Mouse (Mus musculus) CD4-positive, CD25-positive, alpha-beta regulatory T cell, adult 2 months (primary cell): Measurements from ENCODE around the gene Olfr231.

ENCODE experiments used
- DNase-seq: peaks from one replicate; pipeline ENCODE4 v3.0.0-alpha.2; 2012; ENCODE audit warnings: low read depth, low spot score

Olfr231 gene

GRCm38 (mm10) chr1:174121062-174121461 lies at the start of gene Olfr231:
TSS of gene Olfr231 (minus strand) at chr1:174121162.
- DNase-seq: no peak

DNA sequence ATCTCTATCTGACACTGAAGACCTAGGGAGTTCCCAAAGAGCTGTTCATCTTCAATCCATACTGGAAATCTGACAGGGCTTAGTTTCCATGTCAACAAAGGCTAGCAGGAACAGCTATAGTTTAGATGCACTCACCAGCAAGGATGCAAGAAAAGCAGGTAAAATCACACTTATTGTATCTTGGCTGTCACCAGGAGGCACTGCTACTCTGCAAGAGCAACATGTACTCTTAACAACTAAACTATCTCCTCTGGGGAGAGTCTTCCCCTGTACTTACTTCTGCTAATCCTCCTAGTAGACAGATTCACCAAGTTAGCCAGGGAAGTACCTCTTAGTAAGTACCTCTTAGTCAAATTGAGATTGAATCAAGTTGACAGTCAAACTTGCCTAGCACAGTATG lies 48.1 kb upstream of the Olfr231 start:
- DNase-seq: no peak

DNA sequence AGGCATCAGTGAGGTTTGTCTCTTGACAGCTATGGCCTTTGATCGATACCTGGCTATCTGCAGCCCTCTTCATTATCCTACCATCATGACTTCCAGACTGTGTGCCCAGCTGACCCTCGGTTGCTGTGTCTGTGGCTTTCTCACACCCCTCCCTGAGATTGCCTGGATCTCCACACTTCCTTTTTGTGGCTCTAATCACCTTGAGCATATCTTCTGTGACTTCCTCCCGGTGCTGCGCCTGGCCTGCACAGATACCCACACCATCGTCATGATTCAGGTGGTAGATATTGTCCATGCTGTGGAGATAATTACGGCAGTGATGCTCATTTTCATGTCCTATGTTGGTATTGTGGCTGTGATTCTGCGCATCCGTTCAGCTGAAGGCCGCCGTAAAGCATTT lies 38.1 kb upstream of the Olfr231 start:
- no peak for DNase-seq

DNA sequence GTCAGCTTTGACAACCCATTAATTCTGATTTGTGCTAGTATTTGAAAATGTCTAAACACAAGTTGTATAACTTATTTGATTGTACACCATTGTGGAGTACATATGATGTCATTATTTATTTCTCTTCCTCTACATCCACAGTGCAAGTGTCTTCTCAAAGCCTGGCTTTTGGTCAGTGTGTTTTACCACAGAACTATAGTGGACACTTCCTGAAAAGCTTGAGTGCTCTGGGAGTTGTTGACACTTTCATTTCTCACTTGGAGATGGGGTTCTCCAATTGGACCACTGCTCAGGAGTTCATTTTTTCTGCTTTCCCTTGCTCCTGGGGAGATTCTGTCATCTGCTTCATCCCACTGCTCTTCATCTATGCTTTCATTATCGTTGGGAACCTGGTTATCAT lies 37.5 kb upstream of the Olfr231 start:
- DNase-seq: no peak

DNA sequence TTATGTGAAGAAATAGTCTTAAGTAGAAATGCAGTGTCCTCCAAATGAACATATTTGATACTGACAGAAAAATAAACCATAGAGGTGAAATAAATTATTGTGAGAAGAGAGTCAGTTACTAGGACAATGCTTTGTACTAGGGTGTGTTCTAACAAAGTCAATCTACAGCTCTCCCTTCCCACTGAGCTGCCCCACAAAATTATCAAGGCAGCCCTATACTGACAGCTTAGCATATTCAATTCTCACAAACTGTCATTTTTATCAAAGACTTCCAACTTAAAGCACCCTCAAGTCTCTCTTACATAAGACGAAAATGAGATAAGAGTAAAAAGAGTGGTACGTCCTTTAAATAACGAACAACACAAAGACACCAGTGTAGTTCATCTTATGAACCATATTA lies 36.7 kb upstream of the Olfr231 start:
- no peak for DNase-seq

- DNase-seq: no peak
Measured at GRCm38 (mm10) chr1:174155333-174155732, 34.4 kb upstream of the Olfr231 start, which contains the start of gene Olfr420. TSS of gene Olfr420 (plus strand) at chr1:174155633.

- DNase-seq: no peak
Measured at GRCm38 (mm10) chr1:174149289-174149688, 28.3 kb upstream of the Olfr231 start.

DNA sequence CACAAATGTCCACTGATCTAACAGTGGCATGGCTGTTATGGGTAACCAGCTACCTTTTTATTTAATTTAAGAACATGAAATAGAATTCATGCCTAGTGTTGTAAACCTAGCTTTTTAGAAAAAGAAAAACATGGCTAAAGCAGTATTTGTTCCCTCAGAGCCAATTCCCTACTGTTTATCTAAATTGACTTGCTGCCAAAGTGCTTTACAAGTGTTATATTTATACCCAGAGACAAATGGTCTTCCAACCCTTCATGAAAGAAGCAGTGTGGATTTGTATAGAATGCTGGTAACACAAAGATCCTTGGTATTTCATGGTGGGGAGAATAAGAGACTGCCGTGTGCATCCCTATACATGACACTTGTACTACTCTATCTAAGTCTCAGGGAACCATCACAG lies 25.7 kb upstream of the Olfr231 start:
- no peak for DNase-seq

- DNase-seq: no peak
Measured at GRCm38 (mm10) chr1:174141384-174141783, 20.4 kb upstream of the Olfr231 start.

DNA sequence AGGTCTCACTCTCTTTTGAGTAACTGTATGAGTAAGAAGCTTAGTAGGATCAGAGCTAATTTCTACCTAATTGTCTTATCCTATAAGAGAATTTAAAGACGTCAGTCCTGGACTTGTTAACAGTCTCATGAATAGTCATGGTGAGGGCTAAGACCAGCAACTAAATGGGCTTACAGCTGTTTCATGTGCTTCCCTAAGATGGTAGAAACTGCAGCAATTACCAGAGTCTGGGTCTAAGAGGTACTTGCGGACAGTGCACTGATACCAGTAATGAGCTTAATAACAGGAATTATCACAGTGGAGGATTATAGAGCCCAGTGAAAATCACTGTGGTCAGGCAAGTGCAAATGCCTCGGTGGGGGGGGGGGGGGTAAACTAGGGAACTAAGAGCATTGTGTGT lies 11.0 kb upstream of the Olfr231 start:
- DNase-seq: no peak

DNA sequence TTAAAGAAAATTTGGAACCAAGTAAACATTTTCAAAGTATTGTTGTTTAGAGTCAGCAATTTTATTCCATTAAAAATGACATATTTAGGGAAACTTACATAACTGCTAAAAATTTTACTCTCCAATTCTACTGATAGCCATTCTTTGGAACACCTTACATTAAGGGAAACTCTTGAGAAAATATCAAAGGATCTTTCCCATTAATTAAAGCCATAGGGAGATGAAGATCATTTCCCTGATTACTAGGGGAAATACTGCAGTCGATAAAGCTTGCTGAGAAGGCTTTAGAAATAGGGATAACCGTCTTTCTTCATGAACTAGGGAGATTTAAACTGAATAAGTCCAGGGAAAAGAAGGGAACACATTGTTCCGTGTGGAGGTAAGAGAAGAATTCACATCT lies 10.3 kb upstream of the Olfr231 start, which contains the start of gene Olfr424:
TSS of gene Olfr424 (plus strand) at position 301 of the 400 bp plus-strand sequence.
- DNase-seq: no peak

DNA sequence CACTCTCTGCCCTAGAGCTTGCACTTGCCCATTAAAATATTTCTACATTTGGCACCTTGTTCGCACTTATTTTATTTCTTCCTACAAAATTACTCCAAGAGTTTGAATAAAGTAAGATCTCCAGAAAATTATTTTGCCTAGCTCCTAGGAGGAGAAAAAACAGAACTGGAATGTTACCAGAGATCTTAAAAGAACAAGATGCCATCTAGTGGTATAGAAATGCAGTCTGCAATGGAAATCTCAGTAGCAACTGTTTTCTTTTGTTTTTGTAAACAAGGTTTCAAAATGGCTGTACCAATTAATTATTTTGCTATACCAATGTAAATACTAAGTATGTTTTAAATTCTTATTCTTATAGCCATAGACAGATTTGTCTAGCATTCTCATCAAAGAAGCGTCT lies 17.2 kb downstream of the Olfr231 start:
- peak; percentile 24 for DNase-seq

DNA sequence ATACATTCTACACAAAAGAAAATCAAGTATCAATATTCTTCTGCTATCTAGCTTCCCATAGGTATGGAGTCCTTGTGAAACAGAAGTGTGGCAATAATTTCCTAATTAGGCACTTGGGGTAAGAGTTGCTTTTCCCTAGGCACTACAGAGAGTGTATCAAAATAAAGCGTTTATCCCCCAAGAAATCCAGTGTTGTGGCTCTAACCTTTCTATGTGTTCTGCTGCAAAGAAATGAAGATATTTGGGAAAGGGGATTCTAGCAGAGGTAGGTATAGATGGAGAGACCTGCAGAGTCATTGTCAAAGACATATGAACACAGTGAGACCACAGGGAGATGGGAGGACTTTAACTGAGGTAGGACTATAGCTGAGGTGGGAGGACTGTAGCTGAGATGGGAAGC lies 24.4 kb downstream of the Olfr231 start, which contains the start of gene Olfr427:
TSS of gene Olfr427 (plus strand) at position 301 of the 400 bp plus-strand sequence.
- DNase-seq: no peak

DNA sequence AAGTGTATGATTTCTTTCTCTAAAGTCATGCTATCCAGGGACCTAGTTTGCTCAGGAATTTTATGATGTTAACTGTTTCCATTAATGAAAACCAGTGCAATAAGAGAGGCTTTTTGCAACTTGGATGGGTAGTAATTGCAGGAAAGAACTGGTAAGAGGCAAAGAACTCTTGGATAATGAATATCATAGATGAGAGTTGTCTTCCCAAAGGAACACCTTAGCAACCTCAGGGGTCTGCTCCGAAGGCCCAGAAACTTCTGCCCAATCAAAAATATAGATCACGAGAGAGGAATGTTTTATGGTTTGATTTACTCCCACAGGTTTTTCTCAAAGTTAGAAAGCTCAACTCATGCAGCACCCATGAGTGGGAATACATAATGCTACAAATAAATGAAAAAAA lies 36.9 kb downstream of the Olfr231 start, which contains the start of gene Olfr429:
TSS of gene Olfr429 (plus strand) at position 301 of the 400 bp plus-strand sequence.
- DNase-seq: no peak

- no peak for DNase-seq
Measured at GRCm38 (mm10) chr1:174066305-174066704, 54.7 kb downstream of the Olfr231 start, which contains the start of gene Olfr430. TSS of gene Olfr430 (plus strand) at chr1:174066605.
